Mouse (Mus musculus): ENCODE measurements at regions not wholly inside any gene's neighbourhood (a gene's known extent, or its start where the extent isn't known, plus 50 kb on each side); places are given as distances from the start of the nearest gene placed in this dataset.

DNA sequence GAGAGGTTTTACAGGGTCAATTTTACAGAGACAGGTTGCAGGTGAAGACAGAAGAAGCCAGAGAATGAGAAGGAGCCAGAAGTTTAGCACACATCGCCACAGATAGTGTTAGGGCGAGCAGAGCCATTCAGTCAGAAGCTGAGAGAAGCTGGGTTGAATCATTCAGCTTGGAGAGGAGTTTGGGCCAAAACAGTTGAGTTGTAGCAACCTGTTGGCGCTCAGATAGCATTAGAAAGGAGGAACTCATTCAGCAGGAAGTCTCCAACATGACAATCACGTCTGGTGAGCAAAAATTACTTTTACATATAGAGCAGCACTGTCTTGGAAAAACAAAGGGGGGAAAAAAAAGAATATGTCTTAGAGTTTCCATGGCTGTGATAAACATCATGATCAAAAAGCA is 53.2 kb downstream of the Fam43a start:
- no peak for DNase-seq

DNA sequence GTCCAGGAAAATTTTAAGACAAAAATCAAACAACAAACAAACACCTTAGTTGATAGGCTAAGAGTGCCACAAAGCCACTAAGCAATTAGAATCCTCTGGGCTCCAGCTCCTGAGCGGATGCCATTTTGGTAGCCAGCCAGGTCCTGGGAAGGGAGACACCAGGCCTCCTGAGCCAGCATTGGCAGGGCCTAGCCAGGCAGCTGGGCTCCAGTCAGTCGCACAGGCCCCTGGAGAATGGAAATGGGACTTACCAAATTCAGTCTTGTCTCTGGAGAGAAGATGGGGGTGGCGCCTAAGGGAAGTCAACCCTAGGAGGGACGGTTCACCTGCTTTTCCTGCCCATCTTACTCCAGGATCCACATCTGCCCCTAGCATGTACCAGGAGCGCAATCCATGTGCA is 54.3 kb downstream of the Fam43a start:
- DNase-seq = peak; percentile 45

DNA sequence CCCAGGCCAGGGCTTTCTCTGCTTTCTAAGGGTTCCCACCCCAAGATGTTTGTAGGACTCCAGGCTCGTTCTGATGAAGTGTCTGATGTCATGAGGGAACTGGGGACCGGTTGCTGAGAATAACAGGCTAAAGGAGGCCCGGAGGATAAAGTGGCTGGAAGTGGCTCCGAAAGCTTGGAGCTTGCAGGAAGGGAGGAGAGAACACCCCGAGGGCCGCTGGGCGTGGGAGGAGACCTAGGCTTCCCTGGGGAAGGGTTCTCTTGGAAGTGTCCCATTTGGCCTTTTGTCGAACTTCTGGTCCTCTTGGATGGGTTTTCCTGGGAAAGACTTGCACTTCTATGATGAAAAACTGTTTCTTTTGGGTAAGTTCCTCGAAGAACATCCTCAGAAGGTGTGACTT is 54.7 kb downstream of the Fam43a start:
- no peak for DNase-seq

DNA sequence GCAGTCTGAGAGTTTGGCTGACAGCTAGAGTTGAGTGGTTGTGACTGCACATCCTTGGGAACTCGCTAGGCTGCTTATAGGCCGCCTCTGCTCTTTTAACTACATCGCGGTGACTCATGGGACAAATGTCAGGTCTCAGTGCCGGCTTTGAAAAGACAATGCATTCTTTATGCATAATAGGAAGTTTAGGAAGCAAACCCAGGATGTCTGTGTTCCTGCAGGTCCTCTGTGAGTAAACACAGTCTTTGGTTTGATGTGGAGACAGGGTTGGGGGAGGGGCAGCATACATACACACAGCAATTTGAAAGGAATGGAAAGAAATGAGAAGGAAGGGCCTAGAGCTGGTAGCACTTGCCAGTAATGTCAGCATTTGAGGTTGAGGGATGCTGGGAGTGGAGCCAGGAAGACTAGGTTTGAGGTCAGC is 56.3 kb downstream of the Fam43a start:
- DNase-seq = peak; percentile 28

DNA sequence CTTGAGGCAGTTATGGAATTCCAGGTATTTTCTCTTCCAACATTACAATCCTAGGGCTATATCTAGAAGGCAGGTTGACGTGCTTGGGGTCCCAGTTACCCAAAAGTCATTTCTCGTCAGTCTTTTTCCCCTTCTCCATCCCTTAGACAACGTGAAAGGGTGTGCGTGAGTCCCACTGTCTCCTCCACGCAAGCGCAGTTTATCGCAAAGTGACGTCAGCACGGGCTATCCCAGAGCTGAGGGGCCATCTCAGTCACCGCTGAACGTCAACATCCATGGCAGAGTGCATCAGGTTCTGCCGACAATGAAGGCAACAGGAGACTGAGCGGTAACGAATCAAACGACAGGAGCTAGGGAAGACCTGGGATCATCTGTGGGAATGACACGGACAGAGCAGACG is 57.4 kb downstream of the Fam43a start:
- no peak for DNase-seq

DNA sequence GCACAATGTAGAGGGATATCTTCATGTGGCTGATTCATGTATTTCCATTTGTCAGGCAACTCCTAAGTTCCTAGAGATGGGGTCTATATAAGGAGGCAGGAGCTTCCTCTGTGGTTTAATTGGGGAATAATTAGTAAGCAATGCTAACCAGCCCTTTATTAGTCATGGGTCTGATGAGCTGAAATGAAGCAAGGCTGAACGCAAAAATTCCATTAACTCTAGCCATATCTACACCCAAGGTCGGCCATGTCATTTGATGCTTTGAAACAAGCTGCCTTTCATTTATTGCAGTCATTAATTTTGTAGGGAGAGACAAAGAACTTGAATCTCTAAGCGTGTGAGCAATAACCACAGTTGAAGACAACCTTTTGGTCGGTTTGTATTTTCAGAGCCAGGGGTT is 59.4 kb downstream of the Fam43a start:
- DNase-seq = no peak

DNA sequence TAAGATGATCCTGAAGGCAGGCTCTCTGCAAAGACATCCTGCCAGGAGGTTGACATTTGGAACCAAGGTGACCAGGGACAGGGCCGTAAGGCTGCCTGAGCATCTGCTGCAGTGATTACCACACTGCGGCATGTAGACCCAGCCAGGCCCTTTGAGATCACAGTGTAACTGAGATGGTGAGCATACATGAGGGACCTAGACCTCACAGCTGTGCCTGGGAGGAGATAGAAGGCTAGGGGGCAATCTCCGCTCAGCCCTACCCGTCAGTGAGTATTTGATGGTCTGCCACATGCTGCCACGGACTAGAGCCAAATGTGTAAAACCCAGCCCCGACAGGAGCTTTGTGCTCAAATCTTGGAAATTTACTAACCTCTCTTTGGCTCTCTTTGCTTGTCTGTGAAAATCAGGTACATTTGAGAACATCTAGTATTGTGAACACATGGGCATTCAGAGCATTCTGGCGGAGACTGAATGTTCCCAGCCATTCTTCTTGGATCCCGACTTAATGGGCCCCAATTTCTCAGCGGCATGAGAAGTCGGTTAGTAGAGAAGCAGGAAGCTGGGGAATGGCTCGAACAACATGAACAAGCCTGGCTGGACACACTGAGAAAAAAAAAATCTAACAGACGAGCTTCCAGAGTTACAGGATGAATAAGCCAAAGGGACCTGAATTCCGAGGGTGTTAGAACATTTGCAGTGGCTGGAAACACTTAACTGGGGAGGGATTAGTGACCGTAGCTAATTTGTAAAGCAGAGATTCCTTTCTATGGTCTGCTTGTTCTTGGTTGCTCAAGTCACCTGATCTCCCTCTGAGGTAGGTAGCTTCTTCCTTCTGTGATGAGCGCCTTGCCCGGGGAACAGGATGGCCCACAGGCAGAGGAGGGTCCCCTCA is 61.8 kb downstream of the Fam43a start:
- DNase-seq = no peak

DNA sequence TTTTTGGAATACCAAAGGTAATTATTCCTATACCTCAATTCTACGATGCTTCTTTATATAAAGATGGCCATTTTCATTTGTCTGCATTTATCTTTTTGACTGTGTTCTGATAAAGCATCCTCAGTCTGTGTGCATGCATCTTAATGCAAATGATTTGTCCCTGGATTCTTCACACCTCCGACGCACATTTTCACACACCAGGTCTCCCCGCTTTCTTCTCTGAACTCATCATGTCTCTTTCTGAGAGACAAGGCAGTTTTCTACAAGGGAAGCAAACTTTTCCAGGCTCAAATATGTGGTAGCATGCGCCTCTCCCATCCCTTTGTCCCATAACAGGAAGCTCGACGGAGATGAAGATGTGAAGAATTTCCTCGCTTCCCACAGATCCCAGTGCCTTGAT is 63.5 kb downstream of the Fam43a start:
- DNase-seq = no peak

DNA sequence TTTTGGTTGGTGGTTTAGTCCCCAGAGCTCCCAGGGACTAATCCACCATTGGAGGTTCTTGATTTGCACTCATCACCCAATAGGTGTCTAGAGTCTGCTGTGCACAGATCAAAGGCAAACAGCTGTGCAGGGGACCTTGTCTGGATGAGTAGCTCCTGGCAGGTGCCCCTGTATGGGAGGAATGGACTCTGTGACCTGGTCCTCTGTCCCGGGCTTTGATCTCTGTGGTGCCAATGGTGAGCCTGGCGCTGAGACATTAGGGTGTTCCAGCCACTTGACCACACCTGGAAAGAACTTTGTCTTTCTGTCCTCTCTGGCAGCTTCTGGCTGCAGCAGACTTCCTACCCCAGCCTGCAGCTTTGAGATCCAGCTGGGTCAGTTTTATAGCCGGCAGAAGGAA is 64.4 kb downstream of the Fam43a start:
- DNase-seq = no peak

DNA sequence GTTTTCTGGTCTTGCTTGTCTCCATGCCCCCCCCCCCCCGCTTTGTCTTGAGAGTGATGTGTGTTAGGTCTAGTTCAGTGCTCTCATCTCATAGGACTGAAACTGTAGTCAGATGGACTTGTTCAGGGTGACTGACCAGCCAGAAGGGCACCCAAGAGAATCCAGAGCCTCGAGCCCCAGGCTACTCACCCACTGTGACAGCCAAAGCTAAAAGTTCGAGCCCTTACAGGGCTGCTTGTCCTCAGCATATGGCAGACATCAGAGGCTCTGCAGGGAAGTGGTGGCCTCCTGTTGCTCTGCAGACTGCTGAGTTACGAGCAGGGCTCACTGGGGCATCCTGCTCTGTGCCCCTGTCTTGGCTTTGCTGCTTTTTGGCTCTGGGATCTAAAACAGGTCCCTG is 64.9 kb downstream of the Fam43a start:
- DNase-seq = no peak

DNA sequence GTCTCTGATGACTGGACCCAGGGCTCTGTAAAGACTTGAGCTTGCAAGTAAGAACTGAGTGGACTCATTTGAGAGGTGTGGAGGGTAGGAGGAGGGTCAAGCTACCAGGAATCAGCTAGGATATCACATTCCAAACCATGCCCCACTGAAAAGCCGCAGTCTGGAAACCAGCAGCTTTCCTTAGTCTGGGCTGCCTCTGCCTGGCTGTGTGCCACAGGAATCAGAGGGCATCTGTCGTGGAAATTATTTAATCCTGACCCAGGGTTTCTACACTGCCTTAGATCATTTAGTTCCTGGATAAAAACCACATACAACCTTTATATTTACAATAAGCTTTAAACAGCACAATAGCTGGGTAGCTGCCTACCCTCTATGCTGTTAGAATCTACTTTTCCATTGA is 66.4 kb downstream of the Fam43a start:
- DNase-seq = no peak

DNA sequence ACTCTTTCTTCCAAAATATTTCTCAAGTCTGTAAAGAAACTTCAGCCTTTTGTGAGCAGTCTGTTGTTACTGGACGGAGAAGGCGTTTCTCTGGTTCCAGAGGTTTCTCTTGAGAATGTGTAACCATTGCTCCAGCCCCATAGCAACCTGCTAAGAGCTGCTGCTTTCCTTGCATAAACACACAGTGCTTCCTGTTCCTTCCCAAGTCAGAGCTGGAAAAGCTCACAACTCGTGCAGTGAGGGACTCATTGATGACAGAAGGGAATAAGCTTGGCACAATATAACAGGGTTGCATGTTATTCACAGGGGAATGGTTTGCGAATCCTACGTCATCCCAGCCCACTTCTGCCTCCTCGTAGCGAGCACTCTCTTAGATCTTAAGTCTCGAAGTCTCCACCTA is 70.4 kb downstream of the Fam43a start:
- peak; percentile 25 for DNase-seq

DNA sequence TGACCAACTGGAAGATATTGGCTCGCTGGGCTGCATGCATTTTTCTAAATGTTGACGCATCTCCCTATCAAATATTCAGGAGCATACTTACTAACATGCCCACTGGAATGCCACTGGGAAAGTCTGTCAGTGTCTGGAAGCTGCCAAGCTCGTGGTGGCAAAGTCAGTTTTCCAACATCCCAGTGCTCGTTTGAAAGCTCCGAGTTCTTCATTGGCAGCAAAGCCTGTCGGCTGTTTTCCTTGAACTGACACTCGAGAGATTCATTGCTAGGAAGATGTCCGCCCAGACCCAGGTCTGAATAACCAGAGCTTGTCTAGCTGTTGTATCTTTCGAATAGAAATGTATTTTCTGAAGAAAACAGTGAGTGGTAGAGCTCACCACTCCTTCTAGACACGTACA is 72.1 kb downstream of the Fam43a start:
- DNase-seq = no peak

DNA sequence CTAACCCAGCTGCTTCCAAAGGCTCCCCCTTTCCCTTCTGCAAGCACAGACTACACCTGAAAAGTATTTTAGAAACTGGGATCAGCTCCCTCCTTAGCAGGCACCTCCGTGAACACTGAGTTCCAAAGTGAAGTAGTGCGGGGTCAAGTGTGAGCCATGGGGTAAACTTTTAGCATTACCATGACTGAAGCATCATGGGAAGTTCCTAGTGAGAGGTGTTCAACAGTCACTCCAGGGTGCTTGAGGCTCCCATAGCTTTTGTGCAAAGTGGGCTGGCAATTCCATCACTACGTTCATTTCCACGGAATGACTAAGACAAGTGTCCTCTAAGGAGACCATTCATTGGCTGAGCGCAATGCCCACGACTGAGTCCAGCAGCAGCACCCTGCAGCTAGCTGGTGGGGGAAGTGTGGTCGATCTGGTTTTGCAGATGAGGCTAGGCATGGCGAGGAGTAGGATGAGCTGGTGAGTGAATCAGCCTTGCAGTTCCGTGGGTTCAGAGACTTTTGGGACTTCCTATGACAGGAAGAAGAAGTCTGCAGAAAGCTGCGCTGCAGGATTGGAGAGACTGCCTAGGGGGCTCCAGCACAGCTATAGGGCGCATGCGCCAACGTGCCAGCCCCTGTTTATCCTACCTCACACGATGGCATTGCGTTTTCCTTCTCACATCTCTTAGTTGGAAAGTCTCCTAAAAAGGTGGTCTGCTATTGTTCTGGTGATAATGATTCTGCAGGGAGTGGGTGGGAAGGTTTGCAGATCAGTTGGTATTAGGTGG is 73.4 kb downstream of the Fam43a start:
- DNase-seq = peak; percentile 23

DNA sequence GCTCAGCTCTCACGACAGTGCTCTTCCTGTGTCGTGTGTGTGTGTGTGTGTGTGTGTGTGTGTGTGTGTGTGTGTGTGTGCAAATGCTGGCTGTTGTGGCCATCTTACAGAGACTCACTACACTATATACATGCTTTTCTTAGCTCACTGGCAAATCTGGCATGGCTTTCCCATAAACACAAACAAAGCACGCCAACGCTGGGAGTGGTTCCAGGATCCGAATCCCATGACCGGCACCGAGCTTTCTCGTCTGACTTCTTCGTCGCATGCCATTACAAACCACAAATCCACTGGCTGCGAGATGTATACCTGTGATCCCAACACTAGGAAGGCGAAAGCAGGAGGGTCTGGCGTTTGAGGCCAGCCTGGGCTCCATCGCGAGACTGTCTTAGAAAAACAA is 74.1 kb downstream of the Fam43a start:
- DNase-seq = peak; percentile 32

DNA sequence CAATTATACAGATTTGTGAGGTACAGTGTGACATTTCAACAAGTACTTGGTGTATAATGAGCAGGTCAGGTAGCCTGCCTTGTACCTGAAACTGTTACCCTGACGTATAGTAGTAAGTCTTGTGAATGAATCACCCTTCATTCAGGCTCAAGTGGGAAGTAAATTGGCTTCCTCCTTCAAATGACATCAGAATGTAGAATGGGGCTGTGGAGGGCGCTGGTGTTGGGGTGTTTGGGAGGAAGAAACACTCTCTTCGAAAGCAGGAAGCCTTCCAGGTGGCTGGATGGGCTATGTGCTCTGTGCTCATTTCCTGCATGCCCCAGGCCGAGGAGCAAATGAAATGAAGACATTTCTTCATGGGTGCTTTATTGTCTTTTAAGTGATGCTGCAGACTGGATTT is 76.3 kb downstream of the Fam43a start:
- DNase-seq = no peak

DNA sequence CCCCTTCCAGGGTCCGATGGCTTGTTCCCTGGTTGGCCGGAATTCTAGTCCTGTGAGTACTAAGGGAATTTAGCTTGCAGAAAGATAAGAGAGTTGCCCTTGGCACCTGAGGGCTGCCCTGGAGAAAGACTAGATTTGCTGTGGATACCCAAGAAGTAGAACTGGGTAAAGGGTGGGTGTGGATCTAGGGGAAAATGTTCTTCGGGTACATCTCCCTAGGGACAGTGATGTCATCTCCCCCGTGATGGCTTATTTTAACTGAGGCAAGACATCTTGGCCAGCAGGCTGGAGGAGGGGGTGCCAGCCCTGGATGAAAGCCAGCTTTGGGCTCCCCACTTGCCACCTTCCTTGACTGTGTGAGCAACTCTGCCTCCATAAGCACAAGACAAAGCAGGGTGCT is 77.5 kb downstream of the Fam43a start:
- DNase-seq = no peak

DNA sequence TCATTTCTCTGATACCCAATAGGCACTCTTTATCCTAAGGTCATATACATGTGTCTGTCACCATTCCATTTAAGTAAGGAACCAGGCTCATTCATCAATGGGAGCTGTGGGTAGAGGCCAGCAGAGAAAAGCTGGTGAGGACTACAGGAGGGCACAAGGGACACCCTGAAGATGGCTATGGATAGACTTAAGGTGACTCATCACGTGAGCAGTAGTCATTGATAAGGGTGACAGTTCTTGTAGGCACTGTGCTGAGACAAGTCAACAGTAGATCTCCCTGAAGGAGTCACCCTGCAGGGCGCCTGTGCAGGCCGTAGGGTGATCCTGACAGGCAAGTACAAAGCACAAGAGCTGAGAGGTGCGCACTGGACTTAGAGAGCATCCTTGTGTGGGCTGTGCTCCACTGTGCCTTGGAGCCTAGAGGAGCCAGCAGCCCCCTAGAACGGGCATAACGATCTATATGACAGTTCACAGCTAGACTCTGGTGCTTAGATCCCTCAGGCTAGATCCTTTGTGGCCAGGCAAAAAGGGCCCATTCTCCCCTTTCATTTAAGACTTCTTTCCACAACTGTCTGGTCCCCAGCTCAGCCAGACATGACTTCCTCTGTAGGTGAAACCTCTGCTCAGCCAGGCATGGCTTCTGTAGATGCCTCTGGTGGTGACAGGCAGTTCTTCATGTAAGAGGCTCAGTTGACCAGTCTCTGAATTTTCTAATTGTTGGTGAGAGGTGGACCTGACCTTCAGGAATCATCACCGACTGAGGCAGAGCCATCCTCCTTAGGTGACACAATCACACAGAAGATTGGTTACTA is 78.6 kb downstream of the Fam43a start:
- no peak for DNase-seq

DNA sequence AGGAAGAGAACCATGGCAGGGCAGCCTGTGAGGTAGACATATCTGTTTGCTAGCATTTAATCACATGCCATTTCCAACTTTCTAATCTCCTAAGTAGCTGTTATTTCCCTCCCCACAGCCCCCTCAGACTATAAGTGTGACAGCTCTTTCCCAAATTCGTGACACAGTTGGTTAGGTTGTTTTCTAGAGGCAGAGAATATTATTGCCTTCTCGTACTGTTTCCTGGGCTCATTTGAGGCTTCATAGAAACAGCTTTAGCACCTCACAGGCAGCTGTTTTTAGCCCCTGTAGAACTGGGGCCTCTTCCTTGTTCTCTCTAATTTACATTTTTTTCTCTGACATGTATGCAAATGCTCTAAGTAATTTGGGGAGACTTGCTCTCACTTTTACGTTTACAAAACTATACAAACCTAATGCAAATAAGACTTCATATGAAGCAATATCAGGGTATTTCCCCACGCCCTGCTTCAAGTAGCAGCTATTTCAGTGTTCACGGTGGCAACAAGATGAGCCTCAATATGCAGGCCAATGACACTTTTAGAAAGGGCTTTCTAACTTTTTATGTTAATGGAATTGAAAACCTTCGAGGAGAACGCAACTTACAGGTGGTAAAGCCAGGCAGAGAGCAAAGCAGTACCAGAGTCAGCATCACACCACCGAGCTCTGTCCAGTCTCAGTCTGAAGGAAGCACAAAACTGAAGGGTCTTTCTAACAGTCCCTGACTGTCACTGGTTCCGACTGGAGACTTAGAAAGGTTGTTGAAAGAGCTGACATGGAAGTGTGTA is 79.4 kb downstream of the Fam43a start:
- DNase-seq = peak; percentile 31

DNA sequence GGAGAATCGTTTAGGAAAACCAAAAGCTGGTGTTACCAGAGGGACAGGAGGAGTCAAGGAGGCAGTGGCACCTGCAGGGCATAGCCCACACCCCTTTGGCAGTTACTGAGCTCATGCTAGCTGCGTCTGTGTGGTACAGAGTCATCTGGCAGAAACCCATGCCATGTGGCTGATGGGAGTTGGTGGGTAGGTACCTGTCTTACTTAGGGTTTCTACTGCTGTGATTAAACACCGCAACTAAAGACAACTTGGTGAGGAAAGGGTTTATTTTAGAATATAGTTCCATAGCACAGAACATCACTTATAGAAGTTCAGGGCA is 79.9 kb downstream of the Fam43a start:
- DNase-seq = no peak

DNA sequence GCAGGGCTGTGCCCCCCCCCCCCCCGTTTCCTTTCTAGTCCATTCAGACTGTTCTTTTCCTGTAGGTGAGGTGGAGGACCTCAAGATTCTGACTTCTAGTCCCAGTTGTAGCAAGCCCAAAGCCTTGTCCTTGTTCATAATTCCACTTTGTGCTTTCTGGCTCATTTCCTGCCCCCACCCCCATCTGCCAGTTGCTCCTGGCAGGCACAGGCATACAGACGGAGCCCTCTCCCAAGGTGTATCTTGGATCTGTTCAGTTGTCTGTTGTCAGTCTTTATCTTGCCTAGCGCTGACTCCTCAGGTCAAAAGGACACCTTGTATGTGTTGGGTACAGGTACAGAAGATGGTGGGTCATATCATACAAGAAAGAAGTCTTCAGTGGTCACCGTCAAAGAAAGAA is 81.9 kb downstream of the Fam43a start:
- no peak for DNase-seq

DNA sequence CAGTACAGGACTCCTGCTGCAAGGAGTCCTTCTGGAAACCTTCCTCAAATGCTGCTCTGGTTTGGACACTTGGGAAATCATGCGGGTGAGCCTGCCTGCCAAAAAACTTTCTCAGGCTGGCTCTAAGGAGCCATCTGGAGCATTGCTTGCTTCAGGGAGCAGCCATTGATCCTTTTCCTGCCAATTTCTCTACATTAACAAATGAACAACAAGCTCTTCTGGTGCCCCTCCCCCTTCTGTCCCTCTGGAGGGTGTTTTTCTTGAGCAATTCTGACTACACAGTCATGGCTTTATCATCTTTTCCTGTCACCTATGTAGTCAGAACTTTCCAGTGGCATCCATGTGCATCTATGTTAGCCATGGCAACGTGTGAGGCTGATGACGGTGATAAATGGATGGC is 84.5 kb downstream of the Fam43a start:
- DNase-seq = peak; percentile 63

DNA sequence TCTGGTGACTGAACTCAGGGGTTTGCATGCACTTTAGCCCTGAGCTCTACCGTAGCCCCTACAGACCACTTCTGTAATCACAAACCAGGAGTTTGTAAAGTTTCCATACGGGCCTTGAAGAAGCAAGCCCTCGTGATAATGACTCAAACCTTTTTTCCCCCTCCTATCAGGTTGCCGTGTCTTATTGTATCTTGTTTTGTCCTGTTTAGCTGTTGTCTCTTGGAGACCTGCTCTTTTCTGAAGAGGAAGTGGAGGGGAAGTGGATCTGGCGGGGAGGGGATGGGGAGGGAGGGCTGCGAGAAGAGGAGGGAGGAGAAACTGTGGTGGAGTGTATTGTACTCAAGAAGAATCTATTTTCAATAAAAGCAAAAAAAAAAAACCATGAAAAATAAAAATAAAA is 87.0 kb downstream of the Fam43a start:
- peak; percentile 24 for DNase-seq

Data from lung, postnatal 36 days (tissue).